Mouse (Mus musculus): ENCODE results near the gene Tmem132b.

Gene Tmem132b

GRCm38 (mm10) chr5:125683491-125683890 is 151.9 kb downstream of the Tmem132b start:
- no peak for DNase-seq

- no peak for DNase-seq
Measured at GRCm38 (mm10) chr5:125685681-125686331, 154.2 kb downstream of the Tmem132b start.

- DNase-seq, result no peak
Measured at GRCm38 (mm10) chr5:125692538-125692937, 161.0 kb downstream of the Tmem132b start.

GRCm38 (mm10) chr5:125699395-125699794 is 167.8 kb downstream of the Tmem132b start:
- DNase-seq, result no peak

GRCm38 (mm10) chr5:125700234-125700633 is 168.7 kb downstream of the Tmem132b start:
- DNase-seq, result no peak

GRCm38 (mm10) chr5:125705379-125705778 is 173.8 kb downstream of the Tmem132b start:
- no peak for DNase-seq

- no peak for DNase-seq
Measured at GRCm38 (mm10) chr5:125709160-125709559, 177.6 kb downstream of the Tmem132b start.

- DNase-seq, result no peak
Measured at GRCm38 (mm10) chr5:125726815-125727214, 195.2 kb downstream of the Tmem132b start.

- no peak for DNase-seq
Measured at GRCm38 (mm10) chr5:125727436-125727835, 195.9 kb downstream of the Tmem132b start.

GRCm38 (mm10) chr5:125727936-125728335 is 196.4 kb downstream of the Tmem132b start:
- DNase-seq, result no peak

GRCm38 (mm10) chr5:125728521-125728920 is 196.9 kb downstream of the Tmem132b start:
- DNase-seq, result no peak

- DNase-seq, result no peak
Measured at GRCm38 (mm10) chr5:125733806-125734205, 202.2 kb downstream of the Tmem132b start.

- DNase-seq, result no peak
Measured at GRCm38 (mm10) chr5:125737105-125737504, 205.5 kb downstream of the Tmem132b start.

GRCm38 (mm10) chr5:125743503-125743902 is 211.9 kb downstream of the Tmem132b start:
- no peak for DNase-seq

GRCm38 (mm10) chr5:125745727-125746126 is 214.2 kb downstream of the Tmem132b start:
- DNase-seq, result no peak

- DNase-seq, result no peak
Measured at GRCm38 (mm10) chr5:125751481-125751880, 219.9 kb downstream of the Tmem132b start.

GRCm38 (mm10) chr5:125752546-125752945 is 221.0 kb downstream of the Tmem132b start:
- DNase-seq, result no peak

- no peak for DNase-seq
Measured at GRCm38 (mm10) chr5:125756987-125757530, 225.5 kb downstream of the Tmem132b start.

- no peak for DNase-seq
Measured at GRCm38 (mm10) chr5:125758506-125758905, 226.9 kb downstream of the Tmem132b start.

- no peak for DNase-seq
Measured at GRCm38 (mm10) chr5:125766941-125767340, 235.4 kb downstream of the Tmem132b start.

GRCm38 (mm10) chr5:125767950-125768349 is 236.4 kb downstream of the Tmem132b start:
- no peak for DNase-seq

GRCm38 (mm10) chr5:125772238-125772637 is 240.7 kb downstream of the Tmem132b start:
- DNase-seq, result no peak

- DNase-seq, result no peak
Measured at GRCm38 (mm10) chr5:125772756-125773155, 241.2 kb downstream of the Tmem132b start.

- DNase-seq, result no peak
Measured at GRCm38 (mm10) chr5:125780332-125780731, 248.8 kb downstream of the Tmem132b start.

GRCm38 (mm10) chr5:125792643-125793042 is 261.1 kb downstream of the Tmem132b start:
- DNase-seq, result no peak
